Mouse (Mus musculus): ENCODE results near the gene Dpysl5. TPM values are rescaled to one million over a fixed set of nuclear protein-coding genes. Genes with fewer than 3 reads are reported as not detected.

Gene Dpysl5
- polyA plus RNA-seq, 1 experiment = 0.92 TPM

- Histone ChIP-seq H3K36me3 (ENCODE audit: control insufficient read depth, insufficient read depth, low read length) (no peaks in the 10 kb centered on the region), H3K4me1 (replicated peaks; ENCODE audit: control insufficient read depth, insufficient read depth, low read length) (peaks cover 18% of the 10 kb centered on the region), H3K4me3 (ENCODE audit: control insufficient read depth, insufficient read depth, low read length) (no peak overlapping the region; the same call in 1 of the 2 replicates), H3K27me3 (ENCODE audit: control insufficient read depth, insufficient read depth, low read length) (peaks cover 18% of the 10 kb centered on the region; the same call in 1 of the 2 replicates), H3K27ac (ENCODE audit: control insufficient read depth, insufficient read depth, low read length) (no peak overlapping the region)
- peak; percentile 30 for DNase-seq
- 4% methylated on average over 43 of the region's 43 CpGs for WGBS
- TF ChIP-seq POLR2A (IDR thresholded peaks at IDR 0.05; ENCODE audit: control insufficient read depth, extremely low read depth, insufficient read depth, low read length, poor library complexity) (no peak), CTCF (IDR thresholded peaks at IDR 0.05; ENCODE audit: borderline replicate concordance, control insufficient read depth, extremely low read depth, insufficient read depth, low read length, poor library complexity) (no peak)
Measured at GRCm38 (mm10) chr5:30712441-30713298, 1.3 kb downstream of the Dpysl5 start.

GRCm38 (mm10) chr5:30713299-30713675, 1.9 kb downstream of the Dpysl5 start:
- Histone ChIP-seq H3K36me3 (ENCODE audit: control insufficient read depth, insufficient read depth, low read length) (no peaks in the 10 kb centered on the region), H3K27me3 (ENCODE audit: control insufficient read depth, insufficient read depth, low read length) (peaks cover 18% of the 10 kb centered on the region; the same call in 1 of the 2 replicates), H3K27ac (ENCODE audit: control insufficient read depth, insufficient read depth, low read length) (no peak overlapping the region), H3K4me1 (replicated peaks; ENCODE audit: control insufficient read depth, insufficient read depth, low read length) (peaks cover 18% of the 10 kb centered on the region), H3K4me3 (ENCODE audit: control insufficient read depth, insufficient read depth, low read length) (no peak overlapping the region)
- 4% methylated on average over 20 of the region's 20 CpGs for WGBS
- TF ChIP-seq CTCF (IDR thresholded peaks at IDR 0.05; ENCODE audit: borderline replicate concordance, control insufficient read depth, extremely low read depth, insufficient read depth, low read length, poor library complexity) (no peak), POLR2A (IDR thresholded peaks at IDR 0.05; ENCODE audit: control insufficient read depth, extremely low read depth, insufficient read depth, low read length, poor library complexity) (no peak)
- DNase-seq = no peak

DNA sequence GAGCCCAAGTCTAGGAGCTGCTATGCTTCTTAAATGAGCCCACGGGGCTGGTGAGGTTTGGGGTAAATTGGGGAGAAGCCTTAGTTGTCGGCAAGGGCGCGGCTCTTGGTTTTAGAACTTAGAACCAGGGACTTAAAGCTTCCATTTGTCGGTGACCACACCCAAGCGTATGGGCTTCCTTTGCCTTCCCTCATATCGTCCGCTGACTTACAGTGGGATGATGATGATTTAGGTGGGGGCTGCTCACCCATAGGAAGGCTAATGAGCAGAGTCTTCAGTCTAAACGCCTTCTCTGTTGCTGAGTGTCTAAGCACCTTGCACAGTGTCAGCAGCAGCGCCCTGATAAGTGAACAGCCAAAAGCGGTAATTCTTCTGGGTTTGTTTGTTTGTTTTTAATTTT, 2.3 kb downstream of the Dpysl5 start:
- Histone ChIP-seq H3K27ac (ENCODE audit: control insufficient read depth, insufficient read depth, low read length) (no peak overlapping the region), H3K27me3 (ENCODE audit: control insufficient read depth, insufficient read depth, low read length) (peaks cover 18% of the 10 kb centered on the region; the same call in 1 of the 2 replicates), H3K4me3 (ENCODE audit: control insufficient read depth, insufficient read depth, low read length) (no peak overlapping the region), H3K36me3 (ENCODE audit: control insufficient read depth, insufficient read depth, low read length) (no peaks in the 10 kb centered on the region), H3K4me1 (replicated peaks; ENCODE audit: control insufficient read depth, insufficient read depth, low read length) (peaks cover 18% of the 10 kb centered on the region)
- no peak for TF ChIP-seq CTCF (IDR thresholded peaks at IDR 0.05; ENCODE audit: borderline replicate concordance, control insufficient read depth, extremely low read depth, insufficient read depth, low read length, poor library complexity)
- no peak for TF ChIP-seq POLR2A (IDR thresholded peaks at IDR 0.05; ENCODE audit: control insufficient read depth, extremely low read depth, insufficient read depth, low read length, poor library complexity)
- 21% methylated on average over 11 of the region's 11 CpGs for WGBS
- no peak for DNase-seq

GRCm38 (mm10) chr5:30716311-30716710, 4.9 kb downstream of the Dpysl5 start:
- WGBS = 76% methylated on average over 2 of the region's 2 CpGs

DNA sequence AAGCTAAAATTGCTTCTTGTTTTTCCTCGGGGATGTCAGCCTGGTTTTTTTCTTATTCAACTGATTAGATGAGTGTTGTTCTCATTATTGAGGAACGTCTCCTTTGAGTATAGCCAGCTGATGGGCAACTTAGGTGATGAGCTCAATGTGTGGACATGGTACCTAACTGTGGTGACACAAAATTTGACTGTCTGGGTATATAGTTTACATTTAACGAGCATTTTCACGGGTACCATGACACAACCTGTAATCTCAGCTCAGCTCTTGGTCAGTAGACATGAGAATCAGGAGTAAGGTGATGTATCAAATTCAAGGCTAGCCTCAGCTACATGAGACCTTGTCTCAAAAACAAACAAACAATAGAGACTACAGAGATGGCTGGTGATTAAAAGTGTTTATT, 6.1 kb downstream of the Dpysl5 start:
- H3K27me3 ChIP-seq (ENCODE audit: control insufficient read depth, insufficient read depth, low read length) = peaks cover 11% of the 10 kb centered on the region; the same call in 1 of the 2 replicates
- DNase-seq = no peak
- TF ChIP-seq CTCF (IDR thresholded peaks at IDR 0.05; ENCODE audit: borderline replicate concordance, control insufficient read depth, extremely low read depth, insufficient read depth, low read length, poor library complexity) = no peak
- no peak for TF ChIP-seq POLR2A (IDR thresholded peaks at IDR 0.05; ENCODE audit: control insufficient read depth, extremely low read depth, insufficient read depth, low read length, poor library complexity)
- H3K27ac ChIP-seq (ENCODE audit: control insufficient read depth, insufficient read depth, low read length) = no peak overlapping the region
- no peaks in the 10 kb centered on the region for H3K36me3 ChIP-seq (ENCODE audit: control insufficient read depth, insufficient read depth, low read length)
- 94% methylated on average over 4 of the region's 4 CpGs for WGBS
- peaks cover 4% of the 10 kb centered on the region for H3K4me1 ChIP-seq (replicated peaks; ENCODE audit: control insufficient read depth, insufficient read depth, low read length)
- no peak overlapping the region for H3K4me3 ChIP-seq (ENCODE audit: control insufficient read depth, insufficient read depth, low read length)

More at GRCm38 (mm10) chr5:30716311-30716710, 4.9 kb downstream of the Dpysl5 start:
- peaks cover 14% of the 10 kb centered on the region; the same call in 1 of the 2 replicates for H3K27me3 ChIP-seq (ENCODE audit: control insufficient read depth, insufficient read depth, low read length)
- peaks cover 15% of the 10 kb centered on the region for H3K4me1 ChIP-seq (replicated peaks; ENCODE audit: control insufficient read depth, insufficient read depth, low read length)
- TF ChIP-seq POLR2A (IDR thresholded peaks at IDR 0.05; ENCODE audit: control insufficient read depth, extremely low read depth, insufficient read depth, low read length, poor library complexity) = no peak
- TF ChIP-seq CTCF (IDR thresholded peaks at IDR 0.05; ENCODE audit: borderline replicate concordance, control insufficient read depth, extremely low read depth, insufficient read depth, low read length, poor library complexity) = no peak
- H3K27ac ChIP-seq (ENCODE audit: control insufficient read depth, insufficient read depth, low read length) = no peak overlapping the region
- no peak for DNase-seq
- H3K4me3 ChIP-seq (ENCODE audit: control insufficient read depth, insufficient read depth, low read length) = no peak overlapping the region
- no peaks in the 10 kb centered on the region for H3K36me3 ChIP-seq (ENCODE audit: control insufficient read depth, insufficient read depth, low read length)

DNA sequence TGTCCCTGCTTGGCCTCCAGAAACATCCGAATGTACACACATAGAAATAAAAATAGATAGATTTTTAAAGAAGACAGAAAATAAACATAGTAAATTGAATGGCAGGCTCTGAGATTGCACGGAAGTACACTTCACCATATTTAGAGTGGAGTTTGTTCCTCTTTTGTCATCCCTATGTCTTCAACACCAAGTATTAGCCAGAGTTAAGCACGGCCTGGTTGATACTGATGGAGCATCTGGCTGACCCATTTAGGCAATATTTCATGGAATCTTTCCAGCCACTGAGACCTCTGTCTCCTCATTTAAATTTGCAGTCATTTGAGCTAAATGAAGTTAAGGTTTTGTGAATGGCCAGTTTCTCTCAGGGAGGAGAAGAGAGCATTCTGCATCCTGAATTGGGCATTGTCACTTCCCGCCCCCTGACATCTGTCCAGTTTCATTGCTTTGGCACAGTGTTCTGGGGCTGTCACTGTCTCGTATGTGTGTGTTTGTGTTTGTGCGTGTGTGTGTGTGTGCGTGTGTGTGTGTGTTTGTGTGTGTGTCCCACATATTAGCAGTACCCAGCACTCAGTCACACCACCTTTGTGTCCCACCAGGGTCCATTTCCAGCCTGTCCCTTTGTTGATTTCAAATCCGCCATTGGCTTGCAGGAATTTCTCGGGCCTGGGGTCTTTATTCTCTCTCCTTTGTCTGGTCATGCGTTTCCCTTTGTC, 6.8 kb downstream of the Dpysl5 start:
- no peak overlapping the region for H3K4me3 ChIP-seq (ENCODE audit: control insufficient read depth, insufficient read depth, low read length)
- H3K27me3 ChIP-seq (ENCODE audit: control insufficient read depth, insufficient read depth, low read length) = peaks cover 5% of the 10 kb centered on the region; the same call in 1 of the 2 replicates
- 79% methylated on average over 10 of the region's 10 CpGs for WGBS
- H3K4me1 ChIP-seq (replicated peaks; ENCODE audit: control insufficient read depth, insufficient read depth, low read length) = no peaks in the 10 kb centered on the region
- no peaks in the 10 kb centered on the region for H3K36me3 ChIP-seq (ENCODE audit: control insufficient read depth, insufficient read depth, low read length)
- no peak for DNase-seq
- H3K27ac ChIP-seq (ENCODE audit: control insufficient read depth, insufficient read depth, low read length) = no peak overlapping the region
- TF ChIP-seq POLR2A (IDR thresholded peaks at IDR 0.05; ENCODE audit: control insufficient read depth, extremely low read depth, insufficient read depth, low read length, poor library complexity) = no peak
